Comparison of ENCODE assay signal across 10 mouse cellular contexts in genomic region chr1:171193911-171194830, GRCm38 (mm10). TPM values are rescaled to one million over a fixed set of nuclear protein-coding genes. Genes with fewer than 3 reads are reported as not detected.
DNase-seq lines count a peak whose midpoint lies in the region; ATAC-seq and TF ChIP-seq lines count a peak whose summit lies in the region.
"Had no signal": no experiment of that assay in that cellular context is flagged by ENCODE, and none has a peak within 500 bp of the region (broad histone marks: within the 10 kb centered on the region; RNA-seq: fewer than 3 reads in every experiment).

No protein-coding gene starts in this region.

- WGBS in kidney, postnatal 0 days, result 35% methylated on average over 11 of the region's 11 CpGs
- WGBS in forebrain, postnatal 0 days, result 30% methylated on average over 11 of the region's 11 CpGs
- 25% methylated on average over 11 of the region's 11 CpGs for WGBS in limb, embryonic 12.5 days

- no peaks in the 10 kb centered on the region for H3K36me3 ChIP-seq in kidney, postnatal 0 days (ENCODE audit: insufficient read depth, low read length)
- no peaks in the 10 kb centered on the region for H3K36me3 ChIP-seq in forebrain, postnatal 0 days (ENCODE audit: insufficient read depth)
- H3K36me3 ChIP-seq in limb, embryonic 12.5 days, result no peaks in the 10 kb centered on the region
- H3K36me3 ChIP-seq: liver, embryonic 12.5 days had no signal

- no peak for TF ChIP-seq CTCF in kidney, postnatal 0 days (IDR thresholded peaks at IDR 0.05; ENCODE audit: low read depth)
- no peak for TF ChIP-seq CTCF in forebrain, postnatal 0 days (IDR thresholded peaks at IDR 0.05; ENCODE audit: low read depth)

- no peak for ATAC-seq in kidney, postnatal 0 days (replicated peaks; ENCODE audit: low FRiP score, low read depth)
- ATAC-seq in forebrain, postnatal 0 days, result no peak
- ATAC-seq in limb, embryonic 12.5 days (ENCODE audit: insufficient number of reproducible peaks, insufficient read depth, low FRiP score, low TSS enrichment, low read depth), result no peak
- ATAC-seq: liver, embryonic 12.5 days had no signal

- H3K27me3 ChIP-seq in kidney, postnatal 0 days (ENCODE audit: insufficient read depth, low read length), result peaks cover 22% of the 10 kb centered on the region
- peaks cover 31% of the 10 kb centered on the region for H3K27me3 ChIP-seq in forebrain, postnatal 0 days (ENCODE audit: insufficient read depth, low read length)
- H3K27me3 ChIP-seq in limb, embryonic 12.5 days, result peaks cover 63% of the 10 kb centered on the region

- peak overlapping the region; percentile 24; the same call in 1 of the 2 replicates for H3K4me3 ChIP-seq in kidney, postnatal 0 days (replicated peaks; ENCODE audit: low read depth, low read length)
- H3K4me3 ChIP-seq in forebrain, postnatal 0 days (ENCODE audit: low read depth, low read length), result no peak overlapping the region; the same call in none of the 2 replicates
- H3K4me3 ChIP-seq in limb, embryonic 12.5 days (replicated peaks), result no peak overlapping the region
- H3K4me3 ChIP-seq: liver, embryonic 12.5 days had no signal

- no peak overlapping the region for H3K27ac ChIP-seq in kidney, postnatal 0 days
- no peak overlapping the region for H3K27ac ChIP-seq in forebrain, postnatal 0 days (ENCODE audit: low read depth, low read length)
- no peak overlapping the region for H3K27ac ChIP-seq in limb, embryonic 12.5 days
- H3K27ac ChIP-seq: liver, embryonic 12.5 days had no signal

- H3K9ac ChIP-seq in kidney, postnatal 0 days (ENCODE audit: low read depth, low read length), result no peak overlapping the region
- no peak overlapping the region for H3K9ac ChIP-seq in forebrain, postnatal 0 days
- no peak overlapping the region for H3K9ac ChIP-seq in limb, embryonic 12.5 days (replicated peaks)
- H3K9ac ChIP-seq: liver, embryonic 12.5 days had no signal

- DNase-seq in kidney, postnatal 0 days (ENCODE audit: low spot score), result no peak
- DNase-seq in kidney, adult 8-10 months, result no peak
- no peak for DNase-seq in forebrain, postnatal 0 days
- DNase-seq in retina, postnatal 1 day, result peak; percentile 35
- DNase-seq in adrenal gland, adult 18-20 months (ENCODE audit: low spot score in 2 of 2), result no peak
- no peak for DNase-seq in adrenal gland, adult 2 months
- DNase-seq in kidney, postnatal 14 days, result no peak
- DNase-seq: adrenal gland, adult 8-10 months had no signal

- no peaks in the 10 kb centered on the region for H3K9me3 ChIP-seq in kidney, postnatal 0 days (replicated peaks; ENCODE audit: low read length)
- no peaks in the 10 kb centered on the region for H3K9me3 ChIP-seq in forebrain, postnatal 0 days (ENCODE audit: low read length)
- no peaks in the 10 kb centered on the region for H3K9me3 ChIP-seq in limb, embryonic 12.5 days
- H3K9me3 ChIP-seq: liver, embryonic 12.5 days had no signal

- H3K4me2 ChIP-seq in kidney, postnatal 0 days (ENCODE audit: low read length), result peak overlapping the region; percentile 54; the same call in 1 of the 2 replicates
- H3K4me2 ChIP-seq in forebrain, postnatal 0 days (ENCODE audit: low read depth), result peak overlapping the region; percentile 41
- H3K4me2 ChIP-seq in limb, embryonic 12.5 days, result peak overlapping the region; percentile 48

- H3K4me1 ChIP-seq in kidney, postnatal 0 days (replicated peaks; ENCODE audit: insufficient read depth, low read length), result peaks cover 27% of the 10 kb centered on the region
- peaks cover 10% of the 10 kb centered on the region; the same call in 1 of the 2 replicates for H3K4me1 ChIP-seq in forebrain, postnatal 0 days (ENCODE audit: insufficient read depth)
- peaks cover 41% of the 10 kb centered on the region for H3K4me1 ChIP-seq in limb, embryonic 12.5 days (replicated peaks)

RNA-seq across cellular contexts. Expression of gene Pcp4l1, which starts 1.9 kb away (rescaled TPM):
- polyA plus RNA-seq in kidney, postnatal 0 days (2015; fragmentation: Nextera tagmentation; extraction: Ambion mirVana), result 8.9 and 9.9 TPM in 2 replicates
- total RNA-seq in forebrain, postnatal 0 days (2014; rRNA removed), result 12.3 and 16.2 TPM in 2 replicates
- polyA plus RNA-seq in forebrain, postnatal 0 days (2015; fragmentation: Nextera tagmentation; extraction: Ambion mirVana), result 31.4 and 33.4 TPM in 2 replicates
- 2.0 and 2.8 TPM in 2 replicates for polyA plus RNA-seq in limb, embryonic 12.5 days (2016; fragmentation: Nextera tagmentation; extraction: Ambion mirVana)
- total RNA-seq in adrenal gland, adult 18-20 months (2021), result 10 to 100 TPM; 51.7 to 52.5 TPM
- total RNA-seq in adrenal gland, adult 2 months (2021), result 10 to 100 TPM; 42.6 to 54.7 TPM
- polyA plus RNA-seq in adrenal gland, adult 2 months (2012; rRNA removed), result 68.9 and 73.5 TPM in 2 replicates

RNA-seq across cellular contexts. Expression of gene Nr1i3, which starts 19.6 kb away (rescaled TPM):
- polyA plus RNA-seq in kidney, postnatal 0 days (2015; fragmentation: Nextera tagmentation; extraction: Ambion mirVana), result 1.1 and 1.7 TPM in 2 replicates
- not detected in 2 replicates for total RNA-seq in forebrain, postnatal 0 days (2014; rRNA removed)
- 0.16 and 0.19 TPM in 2 replicates for polyA plus RNA-seq in forebrain, postnatal 0 days (2015; fragmentation: Nextera tagmentation; extraction: Ambion mirVana)
- 0.17 and 0.43 TPM in 2 replicates for polyA plus RNA-seq in limb, embryonic 12.5 days (2016; fragmentation: Nextera tagmentation; extraction: Ambion mirVana)
- not detected for total RNA-seq in adrenal gland, adult 18-20 months (2021)
- under 1 TPM in 1 of 2 experiments, not detected in 1; 0.40 TPM for total RNA-seq in adrenal gland, adult 2 months (2021)
- not detected in 2 replicates for polyA plus RNA-seq in adrenal gland, adult 2 months (2012; rRNA removed)

RNA-seq across cellular contexts. Expression of gene Tomm40l, which starts 28.1 kb away (rescaled TPM):
- polyA plus RNA-seq in kidney, postnatal 0 days (2015; fragmentation: Nextera tagmentation; extraction: Ambion mirVana), result 32.3 and 32.4 TPM in 2 replicates
- total RNA-seq in forebrain, postnatal 0 days (2014; rRNA removed), result 46.5 and 62.7 TPM in 2 replicates
- 39.8 and 41.7 TPM in 2 replicates for polyA plus RNA-seq in forebrain, postnatal 0 days (2015; fragmentation: Nextera tagmentation; extraction: Ambion mirVana)
- 29.7 and 31.9 TPM in 2 replicates for polyA plus RNA-seq in limb, embryonic 12.5 days (2016; fragmentation: Nextera tagmentation; extraction: Ambion mirVana)
- total RNA-seq in adrenal gland, adult 18-20 months (2021), result 10 to 100 TPM; 47.7 to 67.0 TPM
- 10 to 100 TPM; 34.4 to 63.1 TPM for total RNA-seq in adrenal gland, adult 2 months (2021)
- polyA plus RNA-seq in adrenal gland, adult 2 months (2012; rRNA removed), result 37.2 and 45.3 TPM in 2 replicates

RNA-seq across cellular contexts. Expression of gene Apoa2, which starts 30.7 kb away (rescaled TPM):
- polyA plus RNA-seq in kidney, postnatal 0 days (2015; fragmentation: Nextera tagmentation; extraction: Ambion mirVana), result 20.2 and 21.1 TPM in 2 replicates
- 0.92 and 2.0 TPM in 2 replicates for total RNA-seq in forebrain, postnatal 0 days (2014; rRNA removed)
- polyA plus RNA-seq in forebrain, postnatal 0 days (2015; fragmentation: Nextera tagmentation; extraction: Ambion mirVana), result 2.7 and 4.0 TPM in 2 replicates
- 2.1 and 3.1 TPM in 2 replicates for polyA plus RNA-seq in limb, embryonic 12.5 days (2016; fragmentation: Nextera tagmentation; extraction: Ambion mirVana)
- total RNA-seq in adrenal gland, adult 18-20 months (2021), result 1 to 10 TPM; 4.2 to 4.6 TPM
- total RNA-seq in adrenal gland, adult 2 months (2021), result 10 to 100 TPM in 1 of 2 experiments, 1 to 10 TPM in 1; 4.5 to 48.6 TPM
- polyA plus RNA-seq in adrenal gland, adult 2 months (2012; rRNA removed), result 7.8 TPM in 1 of 2 replicates, not detected in the other

RNA-seq across cellular contexts. Expression of gene Fcer1g, which starts 40.0 kb away (rescaled TPM):
- polyA plus RNA-seq in kidney, postnatal 0 days (2015; fragmentation: Nextera tagmentation; extraction: Ambion mirVana), result 38.8 and 50.1 TPM in 2 replicates
- 7.6 and 11.2 TPM in 2 replicates for total RNA-seq in forebrain, postnatal 0 days (2014; rRNA removed)
- 33.2 and 37.9 TPM in 2 replicates for polyA plus RNA-seq in forebrain, postnatal 0 days (2015; fragmentation: Nextera tagmentation; extraction: Ambion mirVana)
- 15.9 and 21.0 TPM in 2 replicates for polyA plus RNA-seq in limb, embryonic 12.5 days (2016; fragmentation: Nextera tagmentation; extraction: Ambion mirVana)
- total RNA-seq in adrenal gland, adult 18-20 months (2021), result 10 to 100 TPM; 23.2 to 46.7 TPM
- total RNA-seq in adrenal gland, adult 2 months (2021), result 10 to 100 TPM; 22.9 to 31.2 TPM
- 56.0 and 66.2 TPM in 2 replicates for polyA plus RNA-seq in adrenal gland, adult 2 months (2012; rRNA removed)
